Mouse (Mus musculus) CD4-positive, CD25-positive, alpha-beta regulatory T cell, adult 4 months (primary cell): ENCODE data around the gene Rd3. TPM values are rescaled to one million over a fixed set of nuclear protein-coding genes. Genes with fewer than 3 reads are reported as not detected.

Experiments used
- polyA plus RNA-seq, 2 experiments: library from polyadenylated mRNA; unstranded; fragments of 100-300 nt; shearing (Covaris generic); gene quantifications; one replicate each; pipeline ENCODE4 v1.2.1; 2017

Gene Rd3
- polyA plus RNA-seq, 2 experiments from 2014 or later: 0.24 to 1.5 TPM

Other genes with a start within 250 kb of the Rd3 start
- gene Nek2, start 155.9 kb upstream of the Rd3 start, polyA plus RNA-seq: 1 to 10 TPM in 1 of 2 experiments, under 1 TPM in 1; 0.23 to 3.3 TPM
- gene Slc30a1, start 70.6 kb upstream of the Rd3 start, polyA plus RNA-seq: 1 to 10 TPM; 1.4 to 1.8 TPM
- gene Traf5, start 115.2 kb downstream of the Rd3 start, polyA plus RNA-seq: 10 to 100 TPM; 67.5 to 87.0 TPM
- gene Rcor3, start 160.7 kb downstream of the Rd3 start, polyA plus RNA-seq: 10 to 100 TPM; 13.1 to 16.2 TPM
- not detected for gene Kcnh1, start 213.4 kb downstream of the Rd3 start, polyA plus RNA-seq